Mouse (Mus musculus): ENCODE data around the gene Dok1.

DNA sequence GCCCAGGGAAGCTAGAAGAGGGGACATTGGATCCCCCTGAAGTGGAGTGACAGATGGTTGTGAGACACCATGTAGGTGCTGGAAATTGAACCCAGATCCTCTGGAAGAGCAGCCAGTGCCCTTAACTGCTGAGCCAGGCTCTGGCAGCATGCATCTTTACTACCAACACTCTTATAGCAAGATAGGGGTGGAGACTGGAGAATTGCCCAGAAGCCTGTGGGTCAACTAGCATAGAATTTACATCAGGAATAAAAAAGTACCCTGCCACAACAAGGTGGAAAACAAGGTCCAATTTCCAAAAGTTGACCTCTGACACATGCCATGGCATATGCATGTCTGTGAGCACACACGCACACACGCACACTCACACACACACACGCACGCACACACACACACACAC, 8.1 kb downstream of the Dok1 start:
- TF ChIP-seq CTCF (IDR thresholded peaks at IDR 0.05; ENCODE audit: extremely low read depth, insufficient read depth, insufficient read length, insufficient replicate concordance), result no peak
- TF ChIP-seq POLR2A (IDR thresholded peaks at IDR 0.05; ENCODE audit: low read depth, low read length), result no peak
